Mouse (Mus musculus) granulocyte monocyte progenitor cell, adult 5-6 weeks (primary cell): ENCODE results near the gene Wasf1. TPM values are rescaled to one million over a fixed set of nuclear protein-coding genes. Genes with fewer than 3 reads are reported as not detected.

Source experiments
- ATAC-seq: replicated peaks from 2 replicates; pipeline ENCODE4 v1.8.0; 2016; ENCODE audit warnings: mild to moderate bottlenecking, moderate TSS enrichment, inconsistent platforms; ENCODE audit not compliant: poor library complexity, severe bottlenecking
- total RNA-seq, 2 experiments: library from RNA; stranded (forward) in 1 of 2; stranded (reverse) in 1 of 2; fragments of 200-712, 200-1000 nt in 1 of 2; fragments of >200 nt in 1 of 2; fragmentation: Nextera tagmentation in 1 of 2; gene quantifications; 2 replicates each; pipeline ENCODE4 v1.2.3; 2014 to 2017

Wasf1 gene
- total RNA-seq, 2 experiments from 2014 or later: not detected

DNA sequence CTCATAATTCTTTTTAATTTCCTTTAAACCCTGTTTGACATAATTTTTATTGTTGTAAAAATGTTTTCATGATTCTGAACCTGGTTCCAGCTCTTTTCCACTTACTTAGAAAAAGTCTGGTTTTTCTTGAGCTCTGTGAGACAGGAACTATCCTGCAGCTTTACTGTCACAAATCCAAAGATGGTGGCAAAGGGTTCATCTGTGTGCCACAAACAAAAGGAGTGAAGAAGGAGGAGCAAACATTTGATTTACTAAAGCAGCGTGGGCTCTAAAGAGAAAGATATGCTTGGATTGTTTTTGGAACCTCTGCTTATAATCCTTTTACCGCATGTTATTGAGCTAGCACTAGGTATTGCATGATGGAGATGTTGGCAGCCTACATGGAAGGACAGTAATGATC is 4.0 kb downstream of the Wasf1 start:
- ATAC-seq: no peak

DNA sequence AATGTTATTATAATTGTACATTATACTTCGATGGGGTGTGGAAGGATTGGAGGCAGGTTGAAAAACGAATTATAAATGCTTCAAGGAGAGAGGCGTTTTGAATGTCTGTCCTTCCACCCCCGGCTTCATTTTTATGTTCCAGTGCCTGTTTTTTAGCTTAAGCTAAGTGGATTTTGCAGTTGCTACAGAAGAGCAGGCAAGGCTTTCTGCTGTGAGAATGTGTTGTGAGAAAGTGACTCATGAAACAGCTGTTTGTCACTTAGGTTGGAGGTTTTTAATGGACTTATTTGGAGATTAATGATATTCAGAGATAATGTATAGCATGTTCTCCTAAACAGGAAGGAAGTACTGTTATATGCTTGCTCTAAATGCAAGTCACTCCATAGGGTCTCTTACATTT is 5.9 kb downstream of the Wasf1 start:
- ATAC-seq: no peak

DNA sequence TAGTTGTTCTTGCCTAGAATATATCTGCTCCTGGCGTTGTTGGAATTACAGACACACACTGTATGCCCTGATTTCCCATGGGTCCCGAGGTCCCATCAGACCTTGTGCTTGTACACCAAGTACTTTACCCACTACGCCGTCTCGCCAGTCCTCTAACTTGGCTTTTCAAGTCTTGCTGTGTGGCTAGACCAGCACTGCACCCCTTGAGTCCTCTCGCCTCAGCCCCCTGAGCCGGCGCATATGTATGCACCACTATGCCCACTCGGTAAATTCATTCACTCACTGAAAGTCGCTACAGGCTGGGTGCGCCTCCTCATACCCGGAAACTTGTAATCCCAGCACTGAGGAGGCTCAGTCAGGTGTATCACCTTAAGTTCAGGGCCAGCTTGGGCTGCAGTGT is 12.5 kb downstream of the Wasf1 start:
- no peak for ATAC-seq

DNA sequence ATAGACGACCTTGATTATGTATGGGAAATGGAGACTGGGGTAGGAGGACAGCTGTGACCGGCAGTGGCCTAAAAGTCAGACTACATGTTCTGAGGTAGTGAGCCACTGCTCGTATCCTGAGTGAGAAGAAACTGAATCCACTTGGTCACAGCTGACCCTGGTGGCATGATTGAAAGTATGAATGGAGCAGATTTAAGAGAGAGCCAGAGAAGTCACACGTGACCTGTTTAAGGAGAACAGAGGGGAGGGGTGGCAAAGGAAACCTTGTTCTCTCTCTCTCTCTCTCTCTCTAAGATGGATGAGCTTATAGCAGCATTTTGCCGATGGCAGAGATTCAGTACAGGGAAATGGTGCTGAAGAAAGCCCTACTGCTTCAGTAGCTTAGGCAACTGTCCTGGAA is 13.4 kb downstream of the Wasf1 start:
- ATAC-seq: no peak

DNA sequence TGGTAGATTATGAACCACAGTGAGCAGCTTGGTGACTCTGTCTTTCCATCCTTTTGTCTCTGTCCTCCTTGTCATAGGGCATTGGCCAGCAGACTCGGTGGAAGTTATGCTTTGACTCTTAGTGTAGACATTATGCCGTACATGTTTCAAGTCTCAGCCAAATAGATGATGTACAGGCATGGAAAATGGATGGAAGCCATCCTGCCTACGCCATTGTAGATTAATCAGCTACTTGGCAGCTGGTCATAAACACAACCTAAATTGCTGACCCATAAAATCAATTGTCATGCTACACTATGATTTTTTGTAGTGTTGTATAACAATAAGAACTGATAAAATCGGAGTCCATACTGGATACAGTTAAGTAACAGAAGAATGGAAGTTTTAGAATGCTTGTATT is 18.5 kb downstream of the Wasf1 start:
- ATAC-seq: no peak

DNA sequence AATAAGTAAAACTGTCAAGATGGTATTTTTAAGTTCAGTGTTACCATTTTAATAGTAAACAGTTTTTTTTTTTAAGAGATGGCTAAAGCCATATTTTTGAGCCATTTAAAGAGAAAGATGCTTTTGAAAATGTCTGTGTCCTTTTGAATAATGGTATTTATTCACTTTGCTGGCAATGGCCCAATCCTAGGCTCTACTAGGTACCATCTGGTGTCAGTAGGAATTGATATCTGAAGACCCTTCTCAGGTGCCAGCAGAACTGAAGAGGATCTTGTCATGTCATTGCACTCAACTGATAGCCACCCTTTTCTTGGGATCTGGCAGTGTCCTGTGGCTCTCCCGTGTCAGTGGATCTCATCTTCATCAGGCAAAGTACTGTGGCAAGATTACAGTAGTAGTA is 22.9 kb downstream of the Wasf1 start:
- no peak for ATAC-seq

DNA sequence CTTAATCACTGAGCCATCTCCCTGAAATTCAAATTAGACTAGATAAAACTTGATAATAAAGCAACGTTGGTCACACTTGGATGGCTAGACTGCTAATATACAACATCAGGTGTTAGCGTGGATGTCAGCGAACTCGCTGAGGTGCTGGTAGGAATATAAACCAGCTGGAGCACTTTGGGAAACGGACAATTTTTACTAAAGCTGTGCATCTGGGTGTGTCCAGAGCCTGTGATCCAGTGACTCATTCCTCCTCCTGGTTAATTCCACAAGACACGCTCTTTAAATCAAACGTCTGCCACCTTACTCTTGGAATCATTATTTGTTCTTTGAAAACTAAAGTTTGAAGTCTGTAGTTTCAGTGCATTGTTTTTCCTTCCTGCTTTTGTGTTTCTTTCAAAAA is 23.5 kb downstream of the Wasf1 start:
- ATAC-seq: no peak

DNA sequence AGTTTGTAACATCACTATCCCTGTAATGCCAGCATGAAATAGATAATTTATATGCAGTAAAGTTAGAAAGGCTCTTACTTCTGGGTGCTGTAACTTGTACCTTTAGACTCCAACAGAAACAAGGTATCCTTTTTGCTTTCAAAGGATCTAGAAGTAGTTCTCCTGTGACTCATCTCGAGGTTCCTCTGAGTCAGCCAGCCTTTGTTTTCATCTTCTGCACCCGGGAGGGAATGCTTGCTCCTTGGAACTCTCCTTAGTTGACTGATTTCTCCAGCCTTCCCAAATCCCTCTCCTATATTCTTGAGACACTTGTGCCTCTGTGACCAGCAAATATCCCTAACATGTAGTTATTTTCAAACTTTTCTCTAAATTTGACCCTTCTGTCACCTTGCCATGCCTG is 25.3 kb downstream of the Wasf1 start:
- no peak for ATAC-seq

DNA sequence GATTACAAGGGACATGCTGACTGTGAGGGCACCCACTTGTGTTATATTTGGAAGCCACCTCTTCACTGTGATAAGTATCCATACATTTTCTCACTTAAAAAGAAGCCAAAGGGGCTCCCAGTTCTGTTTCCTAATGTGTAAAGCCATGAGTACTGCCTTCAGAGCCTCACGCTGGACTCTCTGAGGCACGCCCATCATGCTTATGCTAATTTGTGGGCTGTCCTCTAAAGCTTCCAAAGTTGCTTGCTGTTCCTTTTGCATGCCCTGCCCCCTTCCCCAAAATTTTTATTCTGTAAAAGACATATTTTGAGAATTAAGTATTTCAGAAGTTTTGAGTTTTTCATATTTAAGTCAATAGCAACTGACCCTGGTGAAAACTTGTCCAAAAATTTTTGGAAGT is 27.5 kb downstream of the Wasf1 start:
- ATAC-seq: no peak

DNA sequence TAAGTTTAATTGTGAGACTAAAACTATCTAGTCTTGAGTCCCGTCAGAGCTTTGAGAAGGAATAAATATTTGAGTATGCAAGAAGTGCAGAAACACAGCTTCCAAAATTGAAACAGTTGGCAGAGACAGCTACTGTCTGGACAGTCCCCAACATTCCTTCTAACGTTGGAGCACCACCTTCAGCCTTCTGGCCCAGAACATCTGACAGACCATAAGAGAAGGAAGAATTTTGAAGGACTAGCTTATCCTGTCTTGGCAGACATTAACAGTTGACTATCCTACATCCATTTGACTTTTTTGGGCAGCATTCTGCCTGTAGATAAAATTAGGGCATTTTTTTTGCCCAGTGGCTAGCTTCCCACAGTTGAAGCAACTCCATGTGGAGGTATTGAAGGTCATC is 32.0 kb downstream of the Wasf1 start:
- no peak for ATAC-seq

DNA sequence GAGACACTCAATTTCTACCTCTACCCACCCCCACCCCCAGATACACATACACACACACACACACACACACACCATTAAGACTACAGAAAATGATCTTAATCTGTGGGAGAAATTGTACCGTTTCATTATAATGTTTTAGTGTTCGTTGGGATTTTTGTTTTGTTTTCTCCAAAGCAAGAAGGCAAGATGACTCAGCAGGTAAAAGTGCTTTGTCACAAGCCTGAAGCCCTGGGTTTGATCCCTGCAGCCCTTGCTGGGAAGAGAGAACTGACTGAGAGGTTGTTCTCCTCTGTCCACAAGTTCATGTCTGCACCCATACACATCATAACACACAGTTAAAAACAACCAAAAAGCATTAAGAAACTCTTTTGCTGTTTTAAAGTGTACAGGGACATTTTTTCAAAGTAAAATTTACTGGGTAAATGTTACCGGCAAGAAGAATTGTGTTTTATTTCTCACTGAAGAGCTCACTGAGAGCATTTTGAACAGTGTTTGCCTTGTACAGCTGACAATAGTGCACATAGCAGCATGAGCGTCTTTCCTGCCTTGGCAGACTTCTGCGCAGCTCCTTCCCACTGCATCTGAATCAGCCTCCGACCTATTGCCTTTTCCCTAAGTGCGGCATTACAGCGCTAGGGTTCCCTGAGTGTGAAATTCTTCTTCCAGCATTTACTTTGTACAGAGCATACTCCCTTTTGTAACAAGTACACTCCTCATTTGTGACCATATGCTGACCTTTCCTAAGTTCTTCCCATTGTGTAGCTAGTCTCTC is 35.6 kb downstream of the Wasf1 start:
- no peak for ATAC-seq

DNA sequence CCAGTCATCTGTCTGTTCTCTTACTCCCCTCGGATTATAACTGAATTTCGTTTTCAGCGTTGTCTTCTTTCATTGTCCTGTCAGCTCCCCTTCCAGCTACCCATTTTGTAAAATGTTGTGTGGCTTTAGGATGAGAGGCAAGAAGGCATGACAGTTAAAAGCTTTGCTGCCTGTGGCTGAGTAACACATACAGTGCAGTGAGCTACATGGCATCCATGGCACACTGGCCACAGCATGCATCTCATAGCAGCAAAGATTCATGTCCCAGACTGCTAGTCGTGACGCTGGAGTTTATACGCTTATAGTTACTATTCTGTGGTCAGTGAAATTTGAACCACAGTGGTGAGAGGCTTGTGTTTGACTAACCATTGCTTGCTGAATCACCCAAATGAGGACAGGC is 36.2 kb downstream of the Wasf1 start:
- no peak for ATAC-seq

DNA sequence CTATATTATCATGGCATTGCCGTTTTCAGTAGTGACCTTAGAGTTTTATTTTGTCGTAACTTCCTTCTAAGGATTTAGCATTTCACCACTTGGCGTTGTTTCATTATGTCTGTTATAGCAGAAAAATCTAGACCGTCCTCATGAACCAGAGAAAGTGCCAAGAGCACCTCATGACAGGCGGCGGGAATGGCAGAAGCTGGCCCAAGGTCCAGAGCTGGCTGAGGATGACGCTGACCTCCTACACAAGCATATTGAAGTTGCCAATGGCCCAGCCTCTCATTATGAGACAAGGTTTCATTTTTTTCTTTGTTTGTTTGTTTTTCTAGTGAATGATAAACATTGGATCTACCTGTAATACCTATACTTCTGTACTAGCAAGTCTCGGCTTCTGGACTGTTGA is 49.7 kb downstream of the Wasf1 start:
- no peak for ATAC-seq

DNA sequence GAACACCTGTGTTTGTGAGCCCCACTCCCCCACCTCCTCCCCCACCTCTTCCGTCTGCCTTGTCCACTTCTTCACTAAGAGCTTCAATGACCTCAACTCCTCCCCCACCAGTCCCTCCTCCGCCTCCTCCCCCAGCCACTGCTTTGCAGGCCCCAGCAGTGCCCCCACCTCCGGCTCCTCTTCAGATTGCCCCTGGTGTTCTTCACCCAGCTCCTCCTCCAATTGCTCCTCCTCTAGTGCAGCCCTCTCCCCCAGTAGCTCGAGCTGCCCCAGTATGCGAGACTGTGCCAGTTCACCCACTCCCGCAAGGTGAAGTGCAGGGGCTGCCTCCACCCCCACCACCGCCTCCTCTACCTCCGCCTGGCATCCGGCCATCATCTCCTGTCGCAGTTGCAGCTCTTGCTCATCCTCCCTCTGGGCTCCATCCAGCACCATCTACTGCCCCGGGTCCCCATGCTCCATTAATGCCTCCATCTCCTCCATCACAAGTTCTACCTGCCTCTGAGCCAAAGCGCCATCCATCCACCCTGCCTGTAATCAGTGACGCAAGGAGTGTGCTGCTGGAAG is 53.0 kb downstream of the Wasf1 start:
- ATAC-seq: no peak

DNA sequence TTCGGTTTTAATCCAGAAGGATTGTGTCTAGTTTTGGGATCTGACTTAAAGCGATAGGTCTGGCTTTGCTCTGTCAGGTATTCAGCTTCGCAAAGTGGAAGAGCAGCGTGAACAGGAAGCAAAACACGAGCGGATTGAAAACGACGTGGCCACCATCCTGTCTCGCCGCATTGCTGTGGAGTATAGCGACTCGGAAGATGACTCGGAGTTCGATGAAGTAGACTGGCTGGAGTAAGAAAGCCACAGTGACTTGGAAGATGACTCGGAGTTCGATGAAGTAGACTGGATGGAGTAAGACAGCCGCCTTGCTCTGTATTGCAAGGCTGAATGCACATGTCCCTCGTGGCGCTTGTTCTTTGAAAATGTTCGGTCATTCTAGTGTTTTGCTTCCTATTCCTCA is 54.3 kb downstream of the Wasf1 start:
- ATAC-seq: no peak

DNA sequence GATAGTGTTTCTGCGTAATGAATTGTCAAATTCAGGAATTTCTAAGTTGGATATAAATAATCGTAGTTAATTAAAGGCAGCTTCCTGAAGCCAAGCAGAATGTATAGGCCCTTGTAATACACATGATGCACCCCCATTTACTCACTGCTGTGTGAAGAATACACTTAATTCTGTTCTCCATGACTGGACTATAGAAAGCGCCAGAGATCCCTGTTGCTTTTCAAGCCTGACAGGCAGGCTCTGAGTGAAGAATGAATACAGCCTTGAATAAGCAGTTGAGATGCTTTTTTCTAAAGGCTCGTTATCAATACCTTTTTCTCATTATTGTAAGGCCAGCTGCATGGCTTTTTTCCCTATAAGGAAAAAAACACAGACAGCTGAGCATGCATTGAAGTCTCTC is 59.4 kb downstream of the Wasf1 start:
- no peak for ATAC-seq

DNA sequence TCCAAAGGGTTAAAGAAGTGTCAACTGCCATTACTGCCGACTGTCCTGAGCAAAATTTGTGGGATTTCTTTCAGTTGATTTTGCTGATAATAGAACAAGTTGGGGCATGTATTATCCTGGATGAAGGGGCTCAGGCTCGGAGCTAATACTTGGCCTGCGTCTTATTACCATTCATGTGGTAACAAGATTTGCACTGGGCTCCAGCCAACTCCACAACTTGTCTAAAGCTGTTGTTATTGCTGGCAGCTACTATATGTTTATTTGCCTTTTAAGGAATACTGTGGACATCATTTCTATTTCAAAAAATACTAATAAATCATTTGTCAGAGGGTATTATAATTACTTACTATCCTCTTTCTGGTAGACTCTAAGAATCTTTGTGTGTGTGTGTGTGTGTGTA is 66.9 kb downstream of the Wasf1 start:
- no peak for ATAC-seq

DNA sequence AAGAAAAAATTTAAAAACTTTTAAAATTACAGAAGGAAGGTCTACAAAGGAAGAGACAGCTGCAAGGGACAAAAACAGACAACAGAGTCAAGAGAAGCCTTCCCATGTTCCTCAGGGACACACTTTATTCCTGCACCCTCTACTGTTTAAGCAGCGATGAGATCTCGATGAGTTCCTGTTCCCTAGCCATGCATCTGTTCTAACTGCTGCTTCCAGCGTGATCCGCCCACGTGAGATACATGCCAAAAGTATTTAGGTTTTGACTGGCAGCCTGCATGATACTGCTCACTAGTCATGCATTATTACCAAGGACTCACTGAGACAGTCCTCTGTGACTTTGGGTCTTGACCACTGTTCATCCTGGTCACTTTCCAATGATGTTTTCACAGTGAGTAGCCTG is 72.9 kb downstream of the Wasf1 start:
- no peak for ATAC-seq

DNA sequence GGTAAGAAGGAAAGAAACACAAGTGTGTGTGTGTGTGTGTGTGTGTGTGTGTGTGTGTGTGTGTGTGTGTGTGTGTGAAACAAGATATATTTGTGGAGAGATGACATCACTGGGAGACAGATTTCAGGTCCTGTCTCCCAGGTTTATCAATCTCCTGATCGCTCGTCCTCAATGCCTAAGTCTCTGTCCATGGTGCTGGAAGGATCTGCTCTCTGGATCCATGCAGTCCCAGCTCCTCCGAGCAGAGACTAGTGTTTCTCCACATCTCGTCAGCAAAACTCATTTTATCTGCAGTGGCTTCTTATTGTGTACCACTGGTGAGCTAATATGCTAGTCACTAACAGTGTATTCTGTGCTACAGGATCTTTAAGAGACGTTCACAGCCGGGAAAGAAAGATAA is 78.1 kb downstream of the Wasf1 start:
- no peak for ATAC-seq

DNA sequence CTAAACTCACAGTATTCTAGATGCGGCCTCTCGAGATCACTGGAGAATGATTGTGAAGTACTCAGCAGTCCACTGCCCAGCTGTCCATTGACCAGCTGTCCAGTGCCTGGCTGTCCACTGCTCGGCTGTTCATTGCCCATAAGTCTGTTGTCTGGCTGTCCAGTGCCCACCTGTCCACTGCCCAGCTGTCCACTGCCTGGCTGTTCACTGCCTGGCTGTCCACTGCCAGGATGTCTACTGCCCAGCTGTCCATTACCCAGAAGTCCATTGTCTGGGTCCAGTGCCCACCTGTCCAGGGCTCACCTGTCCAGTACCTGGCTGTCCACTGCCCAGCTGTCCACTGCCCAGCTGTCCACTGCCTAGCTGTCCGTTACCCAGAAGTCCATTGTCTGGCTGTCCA is 78.7 kb downstream of the Wasf1 start:
- no peak for ATAC-seq

DNA sequence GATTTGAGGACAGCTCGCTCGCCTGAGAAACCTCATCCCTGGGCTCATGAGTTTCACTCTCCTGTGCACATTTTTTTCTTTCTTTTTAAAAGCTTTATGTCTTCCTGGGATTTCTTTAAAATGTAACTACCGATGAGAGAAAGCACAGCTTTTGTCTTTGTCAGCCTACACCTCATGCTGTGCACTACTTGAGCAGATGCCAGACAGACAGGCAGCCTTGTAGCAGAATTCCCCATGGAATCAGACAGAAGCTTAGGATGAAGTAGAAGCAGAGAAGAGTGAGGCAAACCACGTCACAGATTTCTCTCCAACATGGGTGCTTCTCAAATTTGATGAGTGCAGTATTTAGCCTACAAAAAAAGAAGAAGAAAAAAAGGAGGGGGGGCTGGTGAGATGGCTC is 81.3 kb downstream of the Wasf1 start:
- ATAC-seq: no peak

DNA sequence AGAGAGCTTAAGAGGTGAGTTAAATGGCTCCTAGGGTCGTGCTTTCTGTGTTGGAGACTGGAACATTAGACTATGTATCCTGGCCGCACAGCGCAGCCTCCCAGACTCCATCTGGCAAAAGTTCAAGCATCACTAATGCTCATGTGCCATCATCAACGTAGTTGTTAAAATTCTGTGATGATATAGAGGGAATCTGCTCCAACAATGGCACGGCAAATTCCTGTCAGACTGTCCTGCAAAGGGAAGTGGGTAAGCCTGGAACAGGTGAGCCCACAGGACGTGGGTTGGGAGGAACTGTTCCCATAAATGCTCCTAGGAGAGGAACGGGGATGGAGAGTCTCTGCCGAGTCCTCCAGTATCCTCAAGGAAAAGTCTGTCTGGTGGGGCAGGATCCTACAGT is 85.3 kb downstream of the Wasf1 start:
- no peak for ATAC-seq
